In the genomic region with DNA sequence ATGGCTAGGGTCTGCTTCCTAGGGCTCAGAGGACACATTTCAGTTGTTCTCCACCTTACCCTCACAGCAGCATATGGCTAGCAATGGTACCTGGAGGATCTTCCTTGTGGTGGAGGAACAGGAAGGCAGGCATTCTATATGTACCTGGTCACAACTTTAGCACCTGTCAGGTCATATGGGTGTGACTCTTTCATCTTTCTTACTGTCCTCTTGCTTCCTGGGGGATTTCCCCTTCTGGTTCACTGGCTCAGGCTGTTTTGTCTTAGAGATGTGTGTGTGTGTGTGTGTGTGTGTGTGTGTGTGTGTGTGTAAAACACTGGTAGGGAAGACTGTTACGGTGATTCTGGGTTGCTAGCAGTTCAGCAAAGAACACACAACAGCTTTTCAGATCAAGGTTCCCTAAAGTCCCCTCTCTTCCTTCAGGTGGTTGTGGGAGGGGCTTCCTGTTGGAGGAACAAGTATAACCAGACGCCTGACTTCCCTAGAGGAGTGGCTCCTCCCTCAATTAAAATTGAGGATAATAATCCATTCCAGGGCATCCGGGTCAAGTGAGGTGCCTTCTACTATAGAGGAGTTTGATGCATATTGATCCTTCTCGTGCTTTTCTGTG, we compare ENCODE assay signal across 11 mouse cellular contexts. TPM values are rescaled to one million over a fixed set of nuclear protein-coding genes. Genes with fewer than 3 reads are reported as not detected.
DNase-seq lines count a peak whose midpoint lies in the region; ATAC-seq and TF ChIP-seq lines count a peak whose summit lies in the region.
"Had no signal": no experiment of that assay in that cellular context is flagged by ENCODE, and none has a peak within 500 bp of the region (broad histone marks: within the 10 kb centered on the region; RNA-seq: fewer than 3 reads in every experiment).

No protein-coding gene starts in this region.

- H3K27ac ChIP-seq in heart, embryonic 15.5 days: no peak overlapping the region
- peak overlapping the region; percentile 64 for H3K27ac ChIP-seq in bone marrow macrophage, adult 2 months (ENCODE audit: insufficient read depth, low read depth, low read length)
- peak overlapping the region; percentile 83 for H3K27ac ChIP-seq in liver, postnatal 0 days (ENCODE audit: low read depth)
- H3K27ac ChIP-seq: forebrain, embryonic 10.5 days; limb, embryonic 15.5 days had no signal

- H3K4me3 ChIP-seq in heart, embryonic 15.5 days: no peak overlapping the region
- peak overlapping the region; percentile 86 for H3K4me3 ChIP-seq in bone marrow macrophage, adult 2 months (ENCODE audit: insufficient read depth, low read length)
- H3K4me3 ChIP-seq in liver, postnatal 0 days (ENCODE audit: low read depth, low read length): peak overlapping the region; percentile 5; the same call in 1 of the 2 replicates
- H3K4me3 ChIP-seq: forebrain, embryonic 10.5 days; limb, embryonic 15.5 days had no signal

- no peaks in the 10 kb centered on the region for H3K9me3 ChIP-seq in heart, embryonic 15.5 days (replicated peaks)
- no peaks in the 10 kb centered on the region for H3K9me3 ChIP-seq in liver, postnatal 0 days (ENCODE audit: low read length)
- H3K9me3 ChIP-seq: forebrain, embryonic 10.5 days; limb, embryonic 15.5 days had no signal

- H3K27me3 ChIP-seq in heart, embryonic 15.5 days: no peaks in the 10 kb centered on the region; the same call in 1 of the 2 replicates
- H3K27me3 ChIP-seq in liver, postnatal 0 days (ENCODE audit: insufficient read depth, low read length): no peaks in the 10 kb centered on the region

- no peak for TF ChIP-seq POLR2A in bone marrow macrophage, adult 2 months (IDR thresholded peaks at IDR 0.05; ENCODE audit: borderline replicate concordance, low read depth, low read length)

- no peak for TF ChIP-seq EP300 in liver, postnatal 0 days (IDR thresholded peaks at IDR 0.05; ENCODE audit: low read depth)

- H3K4me1 ChIP-seq in heart, embryonic 15.5 days (replicated peaks): peaks cover 8% of the 10 kb centered on the region
- H3K4me1 ChIP-seq in bone marrow macrophage, adult 2 months (ENCODE audit: control insufficient read depth, insufficient read depth, low read length): peaks cover 35% of the 10 kb centered on the region
- H3K4me1 ChIP-seq in liver, postnatal 0 days (ENCODE audit: insufficient read depth): peaks cover 23% of the 10 kb centered on the region

- no peak overlapping the region for H3K9ac ChIP-seq in heart, embryonic 15.5 days
- H3K9ac ChIP-seq in liver, postnatal 0 days (replicated peaks): no peak overlapping the region
- H3K9ac ChIP-seq: limb, embryonic 15.5 days had no signal

- peak overlapping the region; percentile 10; the same call in 1 of the 2 replicates for H3K4me2 ChIP-seq in heart, embryonic 15.5 days
- peak overlapping the region; percentile 92 for H3K4me2 ChIP-seq in liver, postnatal 0 days (ENCODE audit: low read depth, low read length)

- no peak for DNase-seq in heart, postnatal 10 days
- DNase-seq in 416B (ENCODE audit: low read depth): peak; percentile 11
- no peak for DNase-seq in liver, postnatal 0 days
- no peak for DNase-seq in gastrocnemius, postnatal 4 days (ENCODE audit: low spot score in 2 of 2)
- DNase-seq in embryo, embryonic 10.5 days (ENCODE audit: low spot score): no peak
- DNase-seq: layer of hippocampus, postnatal 36 days had no signal

- intact Hi-C loops in heart, postnatal 10 days (cut with DNase I): loop anchor here (10.0 kb wide), 1 partner anchor 241 kb away; no protein-coding TSS in a partner anchor

- no peak for TF ChIP-seq CTCF in bone marrow macrophage, adult 2 months (IDR thresholded peaks at IDR 0.05; ENCODE audit: low read depth, low read length)
- no peak for TF ChIP-seq CTCF in liver, postnatal 0 days (IDR thresholded peaks at IDR 0.05; ENCODE audit: low read depth)

- WGBS in heart, embryonic 15.5 days: 67% methylated on average over 4 of the region's 4 CpGs
- WGBS in liver, postnatal 0 days (ENCODE audit: insufficient replicate concordance): 52% methylated on average over 4 of the region's 4 CpGs

- ATAC-seq in heart, embryonic 15.5 days (replicated peaks; ENCODE audit: insufficient number of reproducible peaks, insufficient read depth, low FRiP score, low read depth): no peak
- no peak for ATAC-seq in liver, postnatal 0 days
- ATAC-seq in megakaryocyte-erythroid progenitor cell, adult 5-6 weeks (replicated peaks; ENCODE audit: low FRiP score, low TSS enrichment, poor library complexity, severe bottlenecking): no peak

- no peaks in the 10 kb centered on the region for H3K36me3 ChIP-seq in heart, embryonic 15.5 days
- no peaks in the 10 kb centered on the region for H3K36me3 ChIP-seq in liver, postnatal 0 days (replicated peaks; ENCODE audit: insufficient read depth, low read length)
- H3K36me3 ChIP-seq: forebrain, embryonic 10.5 days; limb, embryonic 15.5 days had no signal

RNA-seq across cellular contexts. Expression of a gene that starts 1.7 kb away (rescaled TPM):
- polyA plus RNA-seq in heart, embryonic 15.5 days (2015; fragmentation: Nextera tagmentation; extraction: Ambion mirVana): 1.4 and 6.7 TPM in 2 replicates
- total RNA-seq in heart, postnatal 10 days (2021): under 1 TPM; 0.48 to 0.52 TPM
- 4.1 and 4.2 TPM in 2 replicates for polyA plus RNA-seq in bone marrow macrophage, adult 2 months (2012; ENCODE audit: insufficient read depth, insufficient read length, missing spikeins)
- 7.6 and 7.7 TPM in 2 replicates for polyA plus RNA-seq in liver, postnatal 0 days (2015; fragmentation: Nextera tagmentation; extraction: Ambion mirVana)
- under 1 TPM; 0.49 to 0.62 TPM for total RNA-seq in gastrocnemius, postnatal 4 days (2021)
- total RNA-seq in megakaryocyte-erythroid progenitor cell, adult 5-6 weeks (2014; fragmentation: Nextera tagmentation): 13.9 and 15.1 TPM in 2 replicates
- 4.7 and 13.1 TPM in 2 replicates for total RNA-seq in megakaryocyte-erythroid progenitor cell, adult 5-6 weeks (2017)
